Mouse (Mus musculus): ENCODE results near the gene Col4a4.

The Col4a4 gene

GRCm38 (mm10) chr1:82577339-82577738, 9.3 kb downstream of the Col4a4 start:
- DNase-seq, result no peak

DNA sequence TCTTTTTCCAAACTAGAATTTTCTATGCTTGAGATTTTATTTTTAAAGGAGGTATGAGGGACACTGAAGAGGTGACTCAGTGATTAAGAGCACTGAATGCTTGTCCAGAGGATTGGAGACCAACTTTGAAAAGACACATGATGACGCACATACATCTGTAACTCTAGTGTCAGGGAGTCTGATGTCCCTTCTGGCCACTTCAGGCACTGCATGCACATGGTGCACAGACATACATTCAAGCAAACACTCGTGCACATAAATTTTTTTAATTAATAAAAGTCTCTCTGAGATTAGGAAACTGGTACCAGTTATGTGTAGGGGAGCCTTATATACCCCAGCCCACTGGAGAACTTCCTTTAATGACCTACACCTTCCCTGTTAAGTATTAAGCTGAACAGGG, 10.5 kb downstream of the Col4a4 start:
- no peak for DNase-seq

DNA sequence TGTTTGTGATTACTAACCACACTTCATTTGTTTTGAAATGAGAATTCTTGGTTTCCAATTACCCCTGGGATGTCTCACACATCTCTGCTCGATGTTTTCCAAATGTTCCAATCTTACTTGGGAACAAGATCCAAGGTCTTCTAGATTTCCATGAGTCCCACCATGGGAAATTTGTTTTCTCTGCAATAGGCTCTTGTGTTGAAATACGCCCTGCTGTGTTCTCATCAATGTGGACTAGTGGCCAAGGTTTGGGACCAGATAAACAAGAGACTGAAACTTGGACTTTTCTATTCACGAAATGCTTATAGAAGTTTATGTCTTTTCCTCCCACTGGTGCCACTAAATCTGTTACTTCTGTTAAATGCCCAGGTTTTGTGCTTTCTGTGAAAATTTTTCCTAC, 11.0 kb downstream of the Col4a4 start:
- no peak for DNase-seq

DNA sequence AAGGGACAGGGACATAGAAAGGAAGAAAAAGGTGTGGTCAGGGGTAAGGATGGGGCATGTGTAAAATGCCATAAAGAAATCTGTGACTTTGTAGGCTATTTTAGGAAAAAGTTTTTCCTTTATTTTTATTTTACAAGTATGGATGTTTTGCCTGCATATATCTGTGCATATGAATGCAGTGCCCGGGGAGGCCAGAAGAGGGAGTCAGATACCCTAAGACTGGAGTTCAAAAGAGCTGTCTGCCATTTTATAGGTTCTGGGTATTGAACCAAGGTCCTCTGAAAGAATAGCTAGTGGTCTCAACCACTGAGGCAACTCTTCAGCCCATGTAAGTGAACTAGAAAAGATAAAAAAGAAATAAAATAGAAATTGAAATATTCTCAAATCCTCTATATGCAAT, 14.9 kb downstream of the Col4a4 start:
- DNase-seq, result peak; percentile 64

- DNase-seq, result no peak
These were observed 17.2 kb downstream of the Col4a4 start for GRCm38 (mm10) chr1:82569405-82569804.

DNA sequence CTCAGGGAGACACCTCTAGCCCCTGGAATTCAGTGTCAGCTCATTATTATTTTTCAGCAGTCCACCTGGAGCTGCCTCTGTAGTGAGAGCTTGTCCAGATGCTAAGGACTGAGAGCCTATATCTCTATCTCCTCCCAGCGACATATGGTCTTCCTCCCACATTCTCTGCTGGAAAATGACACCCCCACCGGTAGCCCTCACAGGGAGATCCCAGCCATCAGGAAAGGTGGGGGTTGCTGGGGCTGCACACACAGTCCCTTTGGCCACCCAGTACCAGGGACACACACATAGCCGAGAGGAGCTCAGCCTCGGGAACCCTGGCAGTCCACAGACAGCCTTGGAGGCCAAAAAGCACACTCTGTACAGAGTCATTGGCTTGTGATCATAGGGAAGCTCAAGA, 26.4 kb downstream of the Col4a4 start:
- DNase-seq, result no peak

DNA sequence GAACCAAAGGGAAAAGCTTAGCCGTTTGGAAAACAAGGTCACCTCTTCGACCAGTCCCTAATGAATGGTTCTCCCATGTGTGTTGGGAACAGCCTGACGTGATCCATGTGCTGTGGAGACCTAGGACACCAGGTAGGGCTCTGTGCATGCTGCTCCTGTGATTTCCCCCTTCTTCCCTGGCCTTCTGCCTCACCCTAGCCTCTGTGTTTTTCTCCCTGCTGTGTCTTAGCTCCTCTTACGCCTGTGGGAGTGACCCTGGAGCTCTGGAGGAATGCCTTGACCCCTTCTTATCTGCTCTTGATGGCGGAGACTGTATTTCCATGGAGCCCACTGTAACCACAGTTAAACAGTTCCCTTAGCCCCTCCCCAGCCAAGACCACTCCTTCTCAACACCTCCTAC, 31.8 kb downstream of the Col4a4 start:
- DNase-seq, result no peak

DNA sequence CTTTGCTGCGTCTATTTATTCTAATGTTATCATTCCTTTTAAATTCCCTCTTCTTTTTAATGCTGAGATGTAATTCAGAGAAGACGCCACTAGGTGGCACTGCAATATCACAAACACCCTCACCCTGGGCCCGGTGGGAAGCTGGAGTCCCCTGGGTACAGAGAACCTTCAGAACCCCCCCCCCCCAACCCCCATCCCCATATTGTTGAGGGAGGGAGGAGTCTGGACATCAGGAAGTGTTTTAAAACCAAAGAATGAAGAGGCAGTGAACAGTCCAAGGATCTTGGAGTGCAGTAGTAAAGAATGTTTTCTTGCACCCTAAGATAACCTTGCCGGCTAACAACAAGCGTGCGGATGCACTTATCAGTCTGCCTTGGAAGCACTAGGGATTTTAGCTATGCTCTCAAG, 32.2 kb downstream of the Col4a4 start:
- DNase-seq, result peak; percentile 27

DNA sequence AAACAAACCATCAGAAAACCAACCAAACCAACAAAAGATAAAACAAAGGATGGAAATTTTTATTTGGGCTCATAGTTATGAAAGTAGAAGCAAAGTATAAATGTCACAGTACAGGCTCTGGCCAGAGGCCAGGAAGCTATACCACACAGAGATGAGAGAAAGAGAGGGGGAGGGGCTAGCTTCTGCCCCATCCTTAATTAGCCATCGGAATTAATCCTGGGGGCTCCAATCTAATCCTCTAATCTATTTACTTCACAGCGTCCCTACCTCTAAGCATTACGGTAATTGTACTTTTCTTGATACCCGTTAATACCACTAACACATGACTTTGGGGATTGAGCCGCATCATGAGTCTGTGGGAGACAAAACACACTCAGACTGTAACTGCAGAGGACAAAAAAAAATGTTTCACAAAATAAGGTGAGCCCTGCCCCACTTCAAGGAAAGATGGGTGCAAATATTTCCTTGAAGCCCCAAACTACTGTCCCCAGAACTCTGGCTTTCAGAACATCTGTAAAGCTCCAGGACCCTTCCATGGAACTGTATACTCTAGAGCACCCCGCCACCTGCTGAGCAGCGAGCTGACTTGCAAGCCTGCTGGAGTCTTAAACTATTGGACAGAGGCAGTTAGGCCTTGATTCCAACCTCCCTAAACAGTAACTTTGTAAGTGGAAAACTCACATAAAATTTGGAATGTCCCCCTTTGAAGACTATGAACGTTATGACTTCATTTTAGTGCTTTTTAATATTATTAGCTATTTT, 41.3 kb downstream of the Col4a4 start:
- no peak for DNase-seq

GRCm38 (mm10) chr1:82544419-82545185, 42.0 kb downstream of the Col4a4 start:
- no peak for DNase-seq

GRCm38 (mm10) chr1:82543934-82544333, 42.7 kb downstream of the Col4a4 start:
- DNase-seq, result no peak

DNA sequence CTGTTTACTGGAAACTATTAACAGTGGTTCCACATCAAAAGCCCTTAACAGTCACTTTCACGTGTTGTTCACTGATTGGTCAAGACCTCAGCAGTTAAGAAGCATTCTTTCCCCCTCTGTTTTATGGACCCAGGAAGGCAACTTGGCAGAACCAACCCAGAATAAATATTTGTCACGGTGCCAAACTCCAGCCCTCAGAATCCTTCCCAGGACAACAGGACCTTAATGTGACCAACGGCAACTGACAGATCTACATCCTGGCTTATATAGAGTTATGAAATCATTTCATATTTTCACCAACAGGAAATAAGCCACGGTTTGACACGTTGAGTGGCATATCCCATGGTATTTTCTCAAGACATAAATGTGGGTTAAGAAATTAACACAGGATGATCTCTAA, 46.6 kb downstream of the Col4a4 start:
- DNase-seq, result no peak

DNA sequence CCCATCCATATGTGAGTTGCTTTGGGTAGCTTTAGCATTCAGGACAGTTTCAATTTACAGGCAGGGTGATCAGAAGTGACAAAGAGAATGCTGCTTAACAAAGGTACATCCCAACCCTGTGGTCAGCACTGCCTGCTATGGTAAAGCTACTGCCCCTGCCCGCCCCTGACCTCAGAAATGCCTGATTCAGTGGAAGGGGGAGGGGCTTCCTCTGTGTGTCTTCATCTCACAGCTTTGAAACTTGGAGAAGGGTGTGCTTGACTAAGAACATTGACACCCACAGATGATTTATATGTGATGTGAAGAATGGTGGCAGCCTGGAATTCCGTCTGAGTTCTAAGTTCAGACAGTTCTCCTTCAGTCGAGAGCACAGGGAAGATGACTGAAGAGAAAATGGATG, 48.8 kb downstream of the Col4a4 start:
- DNase-seq, result no peak

DNA sequence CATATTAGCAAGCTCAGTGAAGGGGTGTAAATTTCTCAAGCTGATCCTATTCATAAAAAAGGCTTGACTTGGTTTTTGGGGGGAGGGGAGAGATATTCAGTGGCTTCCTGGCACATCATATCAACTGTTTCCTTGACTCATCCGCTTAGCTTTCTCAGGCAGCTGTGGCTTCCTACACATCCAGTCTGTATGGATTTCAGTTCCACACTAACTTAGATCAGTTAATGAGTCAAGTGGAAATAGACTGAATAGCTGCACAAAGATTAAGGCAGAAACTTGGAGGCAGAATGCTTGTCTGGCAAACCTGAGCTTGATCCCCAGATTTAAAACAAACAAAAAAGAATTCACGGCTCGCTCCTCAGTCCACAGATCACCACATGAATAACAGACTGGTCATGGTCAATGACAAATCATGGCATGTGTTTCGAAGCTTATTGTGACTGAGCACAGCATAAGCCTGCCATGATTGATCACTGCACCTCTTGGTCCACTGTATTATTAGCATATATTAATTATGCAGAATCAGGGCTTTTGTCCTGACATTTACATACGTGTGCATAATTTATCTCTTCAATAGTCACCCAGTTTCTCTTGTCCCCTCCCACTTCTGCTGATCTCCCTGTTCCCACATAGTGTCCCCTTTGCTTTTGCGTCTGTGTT, 50.0 kb downstream of the Col4a4 start:
- DNase-seq, result no peak

- DNase-seq, result no peak
These were observed 58.7 kb downstream of the Col4a4 start for GRCm38 (mm10) chr1:82527931-82528330.

DNA sequence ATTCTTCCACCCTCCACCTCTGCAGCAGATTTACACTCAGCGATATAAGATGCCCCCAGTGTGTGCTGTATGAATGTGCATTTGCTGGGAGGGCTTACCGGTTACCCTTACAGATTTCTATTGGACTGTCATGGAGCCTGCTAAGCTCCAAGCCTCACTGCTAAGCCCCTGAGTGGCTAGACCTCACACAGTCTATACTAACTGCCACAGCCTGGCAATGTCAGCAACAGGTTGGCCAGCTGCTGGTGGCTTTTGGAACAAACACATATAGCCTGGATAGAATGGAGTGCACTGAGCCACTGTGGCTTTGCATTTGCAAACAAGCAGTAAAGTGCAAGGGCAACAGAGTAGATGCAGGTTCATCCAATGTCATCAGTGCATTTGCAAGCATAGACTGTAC, 94.7 kb downstream of the Col4a4 start:
- DNase-seq, result no peak

GRCm38 (mm10) chr1:82486371-82486770, 100.3 kb downstream of the Col4a4 start:
- no peak for DNase-seq

DNA sequence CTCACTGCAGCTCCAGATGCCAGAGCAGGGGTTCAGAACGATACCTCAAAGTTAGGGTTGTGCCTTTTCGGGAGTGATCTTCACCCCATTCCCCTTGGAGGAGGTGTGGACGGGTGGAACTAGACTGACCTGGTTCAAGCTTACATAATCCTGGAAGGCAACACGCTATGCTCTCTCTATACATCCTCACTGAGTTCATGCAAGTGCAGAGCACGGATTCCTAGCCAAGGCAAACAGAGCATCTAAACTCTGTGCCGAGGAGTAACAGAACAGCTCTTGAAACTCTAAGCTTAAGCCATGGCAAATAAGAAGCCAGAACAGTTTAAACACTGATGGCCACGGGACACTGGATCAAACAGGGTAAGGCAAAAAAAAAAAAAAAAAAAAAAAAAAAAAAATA, 104.3 kb downstream of the Col4a4 start:
- DNase-seq, result no peak

DNA sequence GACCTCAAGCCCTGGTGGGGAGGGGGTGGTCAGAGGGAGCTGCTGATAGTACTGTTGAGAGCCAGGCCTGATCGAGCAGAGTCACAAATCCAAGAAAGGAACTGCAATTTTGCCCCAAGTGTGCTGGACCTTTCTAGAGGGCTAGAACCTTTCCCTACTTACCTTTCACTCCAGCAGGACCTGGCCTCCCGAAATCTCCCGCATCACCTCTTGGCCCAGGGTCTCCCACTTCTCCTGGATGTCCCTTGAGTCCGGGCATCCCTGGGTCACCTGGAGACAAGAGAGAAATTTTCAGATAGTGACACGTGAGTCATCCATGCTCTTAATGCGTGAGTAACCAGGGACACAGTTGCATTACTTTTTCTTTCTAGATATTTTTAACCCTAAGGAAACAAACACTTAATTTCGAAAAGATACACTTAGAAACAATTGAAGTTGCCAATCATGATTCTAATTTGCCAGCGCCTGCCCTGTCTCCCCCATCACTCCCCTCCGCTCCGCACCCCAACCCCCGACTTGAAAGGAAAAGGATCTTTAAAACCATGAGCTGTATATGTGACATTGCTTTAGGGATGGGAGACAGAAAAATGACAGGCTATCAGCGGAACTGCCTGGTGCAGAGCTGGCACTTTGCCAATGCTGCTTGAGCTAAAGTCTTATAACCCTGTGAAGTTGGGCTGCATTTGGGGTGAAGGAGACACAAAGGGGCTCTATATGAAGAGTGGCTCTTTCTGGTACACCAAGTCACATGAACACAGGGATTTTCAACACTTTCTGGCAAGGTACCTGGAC, 106.8 kb downstream of the Col4a4 start:
- DNase-seq, result no peak

- DNase-seq, result no peak
These were observed 109.9 kb downstream of the Col4a4 start for GRCm38 (mm10) chr1:82476746-82477145.

DNA sequence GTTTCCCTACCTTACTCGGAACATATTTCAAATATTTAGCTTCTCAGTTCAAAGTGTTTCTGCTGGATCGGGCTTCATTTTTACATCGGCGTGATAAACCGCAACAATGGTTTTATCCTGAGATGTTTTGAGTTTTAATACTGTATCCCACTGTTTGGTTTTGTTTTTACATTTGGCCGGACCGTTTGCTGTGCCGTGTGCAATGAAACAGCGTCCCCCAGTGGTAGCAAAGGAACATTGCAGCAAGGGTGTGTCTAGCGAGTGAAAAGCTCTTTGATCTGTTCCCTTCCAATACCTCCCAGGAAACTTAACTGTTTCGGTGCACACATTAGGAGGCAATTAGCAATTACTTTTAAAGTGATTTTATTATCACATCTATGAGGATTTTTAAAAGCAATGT, 110.4 kb downstream of the Col4a4 start:
- no peak for DNase-seq

GRCm38 (mm10) chr1:82475821-82476220, 110.8 kb downstream of the Col4a4 start:
- no peak for DNase-seq

GRCm38 (mm10) chr1:82475254-82475653, 111.4 kb downstream of the Col4a4 start:
- no peak for DNase-seq

Data from kidney, adult 18-20 months (tissue).